Mouse (Mus musculus): ENCODE data around the gene Ghitm. TPM values are rescaled to one million over a fixed set of nuclear protein-coding genes. Genes with fewer than 3 reads are reported as not detected.
"Not testable (repeated sequence)": the region's sequence is repeated elsewhere in the genome, so short reads cannot be mapped to it uniquely, and the experiment has no call there.

Ghitm gene
- 84.9 and 89.2 TPM in 2 replicates for total RNA-seq (2015)
- total RNA-seq (2017): 85.7 and 101 TPM in 2 replicates

DNA sequence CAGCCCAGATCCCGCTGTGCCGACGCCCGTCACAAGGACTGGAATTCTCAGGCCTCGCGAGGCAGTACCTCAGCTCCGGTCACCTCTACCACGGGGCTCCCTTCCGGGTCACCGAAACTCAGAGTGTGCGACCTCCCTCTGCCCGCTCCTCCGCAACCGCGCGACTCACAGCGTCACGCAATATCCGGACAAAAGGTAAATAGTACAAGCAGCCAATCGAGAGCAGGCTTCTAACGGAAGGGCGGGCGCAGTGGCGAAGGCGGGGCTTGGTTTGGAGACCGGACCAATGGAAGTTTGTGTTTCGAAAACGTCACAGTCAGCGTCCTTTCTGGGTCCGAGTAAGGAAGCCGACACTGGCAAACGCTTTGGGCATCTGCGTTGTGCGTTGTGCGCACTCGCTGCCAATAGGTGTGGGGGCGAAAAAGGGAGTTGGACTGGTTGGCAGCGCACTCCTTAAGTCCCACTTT is at the start of gene Ghitm:
Ghitm (minus strand) TSS at position 146 of the 467 bp plus-strand sequence.
- ATAC-seq (ENCODE audit: poor library complexity, severe bottlenecking): peak; percentile 95

DNA sequence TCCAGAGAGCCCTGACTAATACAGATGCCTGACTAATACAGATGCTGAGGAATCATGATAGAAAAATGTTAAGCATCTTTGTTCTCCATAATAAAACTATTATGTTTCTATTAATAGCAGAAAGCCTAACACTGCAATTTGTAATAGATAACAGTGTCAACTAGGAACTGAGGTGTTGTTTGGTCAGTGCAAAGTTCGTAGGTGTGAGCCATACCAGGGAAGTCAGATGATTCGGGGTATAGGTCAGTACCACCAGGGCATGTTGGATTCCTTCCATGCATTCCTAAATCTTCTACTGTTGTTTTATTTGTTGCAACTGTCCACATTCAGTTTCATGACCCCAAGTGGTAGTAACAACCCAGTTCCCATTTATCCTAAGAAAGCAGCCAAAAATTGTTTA is 49.8 kb upstream of the Ghitm start:
- no peak for ATAC-seq (ENCODE audit: poor library complexity, severe bottlenecking)

DNA sequence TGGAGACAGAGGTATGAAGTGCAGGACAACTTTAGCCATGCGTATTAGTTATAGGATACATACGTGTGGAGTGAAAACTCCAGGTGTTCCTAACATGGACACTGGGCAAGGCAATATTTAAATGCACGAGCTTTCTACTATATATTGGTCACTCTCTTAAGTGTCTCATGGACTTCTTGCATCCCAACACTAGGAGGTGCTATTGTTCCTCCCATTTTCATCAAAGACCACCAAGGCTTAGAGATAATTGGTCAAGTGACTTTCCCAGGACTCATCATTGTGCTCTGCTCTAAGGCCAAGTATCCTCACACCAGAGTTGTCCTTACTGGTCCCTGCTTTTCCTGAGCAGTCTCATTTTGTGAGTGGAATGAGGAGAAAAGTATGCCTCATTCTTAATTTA is 39.4 kb upstream of the Ghitm start:
- ATAC-seq (ENCODE audit: poor library complexity, severe bottlenecking): no peak

DNA sequence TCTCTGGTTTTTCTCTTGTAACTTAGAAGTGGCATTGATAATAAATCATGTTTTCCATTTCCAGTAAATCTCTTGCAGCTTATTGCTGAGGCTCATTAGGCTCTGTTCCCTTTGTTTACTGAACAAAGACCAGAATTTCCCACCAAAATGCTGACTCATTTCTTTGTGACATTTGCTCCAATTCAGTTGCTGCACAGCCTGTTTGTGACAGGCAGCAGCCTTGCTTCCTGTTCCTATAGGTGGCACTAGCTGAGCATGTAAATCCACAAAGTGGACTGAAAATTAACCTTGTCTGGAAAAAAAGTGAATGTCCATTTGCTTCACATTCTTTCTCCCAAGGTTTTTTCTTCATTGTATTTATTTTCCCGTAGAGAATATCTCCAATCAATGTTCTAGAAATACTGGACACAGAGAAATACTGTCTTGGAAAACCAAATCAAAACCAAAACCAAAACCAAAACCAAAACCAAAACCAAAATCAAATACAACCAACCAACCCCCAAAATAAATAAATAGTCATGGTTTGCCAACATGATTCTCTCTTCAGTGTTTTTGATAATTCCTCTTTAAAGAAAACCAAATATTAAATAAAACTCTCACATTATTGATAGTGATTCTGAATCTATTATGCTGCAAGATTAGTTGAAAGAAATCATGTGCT is 30.3 kb upstream of the Ghitm start:
- no peak; the same call in 1 of the 2 replicates for ATAC-seq (ENCODE audit: poor library complexity, severe bottlenecking)

DNA sequence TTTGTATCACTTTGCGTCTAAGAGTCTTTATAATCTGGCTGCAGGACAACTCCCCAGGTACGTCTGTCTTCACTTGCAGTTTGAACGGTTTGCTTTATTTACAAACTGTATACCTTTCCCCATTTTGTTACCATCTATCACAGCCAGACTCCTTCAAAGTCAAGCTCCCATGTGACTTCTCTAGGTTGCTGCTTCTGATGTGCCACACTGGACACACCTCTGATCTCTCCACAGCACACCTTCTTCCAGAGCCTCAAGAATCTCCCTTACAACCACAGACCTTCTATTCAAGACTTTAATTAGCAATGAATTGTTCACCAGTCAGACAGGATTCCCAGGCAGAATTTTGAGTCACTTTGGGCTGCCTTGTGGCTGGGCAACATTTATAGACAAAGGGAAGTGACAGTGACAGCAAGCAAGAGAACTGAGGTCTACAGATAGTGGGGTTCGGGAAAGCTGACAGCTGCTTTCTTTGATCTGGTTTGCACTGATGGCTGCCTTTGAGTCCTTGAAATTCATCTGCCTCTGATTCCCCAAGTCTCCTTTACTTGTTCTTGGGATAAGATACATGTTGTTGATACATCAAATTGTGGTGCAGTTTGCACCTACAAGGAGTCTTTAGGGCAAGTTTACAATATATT is 29.4 kb upstream of the Ghitm start:
- no peak for ATAC-seq (ENCODE audit: poor library complexity, severe bottlenecking)

DNA sequence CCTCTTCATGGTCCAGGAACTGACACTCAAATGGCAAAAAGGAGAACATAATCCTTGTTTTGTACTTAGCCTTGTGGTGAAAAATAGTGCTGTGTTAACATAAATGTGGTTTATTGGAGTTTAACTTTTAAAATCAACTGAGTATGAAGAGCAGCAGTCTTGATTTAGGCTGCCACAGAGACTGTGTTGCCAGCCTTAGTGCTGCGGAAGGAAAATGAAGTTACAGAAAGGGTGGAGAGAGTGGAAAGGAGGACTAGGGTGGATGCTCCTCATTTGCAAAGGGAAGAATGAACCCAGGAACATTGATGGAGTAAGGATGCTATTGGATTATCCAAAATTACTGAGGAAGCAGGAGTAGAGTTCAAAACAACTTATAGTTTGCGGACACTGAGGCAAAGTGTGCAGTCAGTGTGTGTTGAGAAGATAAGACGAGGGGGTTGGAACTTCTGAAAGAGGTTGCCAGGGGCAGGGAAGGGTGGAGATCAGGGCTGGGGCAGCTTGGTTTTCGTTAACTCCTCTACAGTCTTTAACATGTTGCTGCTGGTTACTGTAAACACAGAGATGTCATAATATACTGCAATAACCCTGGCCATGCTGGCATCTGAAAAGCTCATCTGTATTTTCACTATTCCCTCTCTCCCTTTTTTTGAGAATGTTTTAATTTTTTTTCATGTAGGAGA is 28.3 kb upstream of the Ghitm start:
- no peak for ATAC-seq (ENCODE audit: poor library complexity, severe bottlenecking)

DNA sequence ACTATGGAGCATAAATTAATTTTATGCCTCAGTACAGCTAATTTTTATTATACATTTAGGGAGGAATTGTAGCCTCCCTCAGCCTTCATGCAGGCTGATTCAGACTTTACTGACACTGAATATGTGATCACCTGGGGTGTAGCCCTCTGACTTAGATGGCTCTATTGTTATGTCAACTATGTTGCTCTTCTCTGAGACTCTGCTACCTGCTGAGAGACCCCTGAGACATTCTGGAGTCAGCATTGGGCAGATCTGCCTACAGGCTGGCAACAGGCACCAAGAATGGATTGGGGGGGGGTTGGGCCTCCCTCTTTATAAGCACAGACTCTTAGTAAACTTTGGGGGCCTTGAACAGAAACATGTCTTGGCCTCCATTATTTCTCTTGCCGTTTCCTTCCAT is 19.3 kb upstream of the Ghitm start:
- ATAC-seq (ENCODE audit: poor library complexity, severe bottlenecking): no peak

DNA sequence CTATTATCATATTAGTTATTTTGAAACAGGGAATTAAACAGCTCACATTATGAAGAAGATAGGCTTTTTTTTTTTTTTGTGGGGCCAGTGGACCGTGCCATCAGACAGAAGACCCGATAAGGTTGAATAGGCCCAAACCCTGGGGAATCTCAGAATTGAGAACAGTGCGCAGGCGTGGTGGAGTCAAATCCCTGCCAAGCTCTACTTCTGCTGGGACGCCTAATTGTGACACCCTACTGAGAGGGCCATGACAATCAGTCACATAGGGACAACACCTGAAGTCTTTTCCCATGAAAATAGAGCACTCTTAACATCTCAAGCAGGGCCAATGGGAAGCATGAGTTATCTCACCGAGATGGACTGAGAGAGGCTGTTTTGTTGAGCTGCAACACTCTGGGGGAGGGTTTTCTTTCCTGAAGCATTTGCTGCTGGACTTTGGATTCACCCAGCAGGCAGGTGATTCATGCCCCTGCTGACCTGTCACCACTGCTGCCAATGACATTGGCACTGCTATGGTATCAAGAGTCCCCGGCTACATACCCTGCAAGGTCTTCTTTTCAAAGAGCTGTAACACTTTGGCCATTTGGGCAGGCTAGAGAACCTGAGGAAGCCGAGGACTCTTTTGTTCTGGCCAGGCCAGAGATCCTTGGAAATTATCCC is 4.1 kb upstream of the Ghitm start:
- ATAC-seq (ENCODE audit: poor library complexity, severe bottlenecking): no peak

DNA sequence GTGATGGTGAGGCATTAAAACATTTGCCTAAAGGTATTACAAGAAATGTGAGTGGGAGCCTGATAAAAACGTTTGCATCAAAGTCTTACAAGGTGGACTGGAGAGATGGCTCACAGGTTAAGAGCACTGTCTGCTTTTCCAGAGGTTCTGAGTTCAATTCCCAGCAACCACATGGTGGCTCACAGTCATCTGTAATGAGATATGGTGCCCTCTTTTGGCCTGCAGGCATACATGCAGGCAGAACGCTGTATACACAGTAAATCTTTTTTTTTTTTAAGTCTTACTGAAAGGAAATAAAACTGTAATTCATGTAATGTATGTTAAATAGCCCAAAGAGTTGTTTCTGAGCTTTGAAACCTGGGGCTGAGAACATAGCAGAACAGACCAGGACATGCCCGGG is 2.5 kb upstream of the Ghitm start:
- not testable (repeated sequence) for ATAC-seq (ENCODE audit: poor library complexity, severe bottlenecking)

DNA sequence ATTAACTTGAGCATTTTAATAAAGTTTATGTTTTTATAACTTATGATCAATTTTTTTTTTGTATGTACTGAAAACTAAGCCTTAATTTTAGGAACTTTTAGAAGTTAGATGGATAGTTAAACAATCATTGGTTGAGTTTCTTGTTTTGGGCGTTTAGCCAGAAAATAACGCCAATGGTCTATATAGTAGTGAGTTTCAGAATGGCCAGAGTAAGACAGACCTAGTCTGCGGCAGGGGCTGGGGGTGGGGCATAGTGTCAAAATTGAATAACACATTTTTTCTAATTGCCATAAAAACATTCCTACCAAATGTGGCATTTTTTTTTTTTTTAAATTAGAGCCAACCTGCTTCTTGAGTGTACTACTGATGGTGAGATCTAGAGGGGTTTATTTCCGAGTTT is 1.0 kb upstream of the Ghitm start:
- no peak for ATAC-seq (ENCODE audit: poor library complexity, severe bottlenecking)

DNA sequence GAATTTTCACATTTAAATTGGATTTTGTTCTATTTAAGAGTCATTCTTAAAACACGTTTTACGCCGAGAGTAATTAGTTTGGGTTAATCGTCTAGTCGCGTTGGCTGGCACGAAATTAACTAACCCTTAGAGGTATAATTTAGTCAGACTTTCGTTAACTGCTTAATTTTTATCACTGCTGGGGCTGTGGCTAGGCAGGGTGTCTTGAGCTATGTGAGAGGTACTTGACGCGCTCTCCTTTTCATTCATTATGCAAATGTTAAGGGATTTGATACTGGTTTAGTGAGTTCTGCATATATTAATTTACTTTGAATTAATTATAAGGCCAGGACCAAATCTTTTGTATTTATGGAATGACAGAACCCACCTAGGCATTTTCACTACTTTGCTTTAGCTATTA is 599 bp upstream of the Ghitm start:
- ATAC-seq (ENCODE audit: poor library complexity, severe bottlenecking): no peak

DNA sequence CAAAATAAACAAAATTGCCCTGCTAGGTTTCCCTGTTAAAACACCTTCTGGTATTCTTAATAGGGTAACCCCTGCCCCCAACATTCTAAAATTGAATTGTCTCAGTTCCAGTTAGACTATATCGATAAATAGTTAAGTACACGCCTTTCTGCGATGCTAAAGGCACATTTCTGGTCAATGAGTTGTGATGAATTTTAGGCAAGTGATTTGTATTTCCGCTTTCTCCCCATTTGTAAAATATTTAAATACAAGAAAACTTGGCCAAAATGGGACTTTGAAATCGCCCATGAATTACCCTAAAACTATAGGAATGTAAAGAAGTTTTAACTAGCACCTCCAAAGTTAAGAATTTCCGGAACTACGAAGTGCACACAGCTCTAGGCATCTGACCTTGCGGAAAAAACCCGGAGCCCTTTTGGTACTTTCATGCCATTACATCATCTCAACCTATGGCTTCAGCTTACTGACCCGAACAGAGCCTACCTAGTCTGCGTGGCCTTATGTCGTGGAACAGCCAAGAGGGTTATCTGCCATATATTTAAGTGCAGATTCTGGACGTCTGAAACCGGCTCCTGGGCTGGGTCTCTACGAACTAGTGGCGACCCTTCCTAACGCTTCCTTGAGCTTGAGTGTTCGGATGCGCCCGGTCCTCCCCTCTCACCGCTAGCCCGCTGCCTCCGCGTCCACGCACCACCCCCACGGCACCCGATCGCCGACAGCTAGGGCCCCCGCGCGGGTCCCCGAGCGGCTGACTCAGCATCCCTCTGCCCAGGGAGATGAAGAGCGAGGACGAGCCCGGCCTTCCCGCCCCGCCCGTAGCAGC is 557 bp downstream of the Ghitm start:
- ATAC-seq (ENCODE audit: poor library complexity, severe bottlenecking): peak; percentile 51

DNA sequence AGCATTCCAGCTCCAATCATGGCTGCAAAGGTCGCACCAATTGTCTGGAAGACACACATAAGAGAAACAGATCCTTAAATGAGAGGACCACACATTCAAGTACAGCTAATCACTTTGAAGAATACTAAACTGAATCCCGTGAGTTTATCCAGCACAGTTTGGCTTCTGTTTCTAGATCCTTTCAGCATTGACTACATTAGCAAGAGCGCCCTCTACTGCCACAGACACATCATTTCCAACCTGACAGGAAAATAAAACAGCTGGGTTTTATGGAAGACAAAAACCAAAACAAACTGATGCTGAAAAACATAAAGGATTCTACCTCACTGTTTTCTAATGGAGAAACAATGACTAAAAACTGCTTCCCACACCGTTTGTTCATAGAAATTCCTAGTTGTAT is 7.4 kb downstream of the Ghitm start:
- ATAC-seq (ENCODE audit: poor library complexity, severe bottlenecking): peak; percentile 74

DNA sequence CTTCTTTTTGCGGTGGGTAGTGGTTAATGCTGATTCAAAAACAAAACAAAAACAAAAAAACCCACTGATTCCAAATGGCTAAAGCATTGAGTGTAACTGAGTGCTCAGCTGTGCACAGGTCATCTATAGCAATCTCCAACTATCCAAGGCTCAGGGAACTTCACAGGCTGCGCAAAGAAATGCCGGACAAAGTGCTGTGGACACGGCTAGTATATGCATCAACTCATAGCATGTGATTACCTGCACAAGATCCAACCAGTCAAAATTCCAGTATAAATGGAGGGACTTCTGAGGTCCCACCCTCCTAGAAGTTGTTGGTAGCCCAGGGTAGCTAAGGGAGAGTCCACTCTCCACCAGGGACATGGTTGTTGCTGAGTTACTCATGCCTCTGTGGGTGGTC is 15.8 kb downstream of the Ghitm start:
- ATAC-seq (ENCODE audit: poor library complexity, severe bottlenecking): no peak

DNA sequence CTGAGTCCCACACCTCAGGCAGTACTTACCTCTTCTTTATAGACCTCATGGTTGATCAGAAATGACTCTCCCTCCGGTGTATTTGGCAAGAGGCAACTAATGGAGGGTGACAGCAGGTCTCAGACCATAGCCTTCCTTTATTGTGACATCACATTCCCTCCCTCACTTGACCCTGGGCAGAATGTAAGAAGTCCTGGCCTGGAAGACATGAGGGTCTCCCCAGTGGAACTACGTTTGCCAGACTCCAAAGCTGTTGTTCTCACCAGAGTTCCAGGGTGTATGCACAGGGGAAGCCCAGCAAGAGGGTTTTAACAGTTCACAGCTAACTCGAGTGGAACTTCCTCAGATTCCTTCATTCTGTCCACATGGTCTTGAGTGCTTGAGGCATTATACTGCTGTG is 21.1 kb downstream of the Ghitm start, which contains the start of gene 2610528A11Rik:
2610528A11Rik (minus strand) TSS at position 101 of the 400 bp plus-strand sequence.
- no peak for ATAC-seq (ENCODE audit: poor library complexity, severe bottlenecking)

DNA sequence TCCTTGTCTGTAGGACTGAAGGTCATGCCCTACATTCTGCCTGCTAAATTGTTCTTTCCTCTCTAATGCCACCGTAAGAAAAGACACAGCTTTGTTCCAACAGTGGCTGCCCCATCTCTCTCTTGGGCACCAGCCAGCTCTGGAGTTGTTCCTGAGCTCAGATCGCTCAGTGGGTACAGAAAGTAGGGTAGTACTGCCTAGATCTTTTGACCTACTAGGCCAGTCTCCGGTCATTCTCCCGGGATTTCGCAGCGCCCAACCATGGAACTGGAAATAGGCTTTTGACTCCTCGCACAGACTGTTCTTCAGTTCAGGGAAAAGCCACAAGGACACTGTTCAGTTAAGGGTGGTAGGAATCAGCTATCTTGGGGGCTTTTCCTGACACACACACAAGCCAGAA is 22.1 kb downstream of the Ghitm start:
- ATAC-seq (ENCODE audit: poor library complexity, severe bottlenecking): no peak

DNA sequence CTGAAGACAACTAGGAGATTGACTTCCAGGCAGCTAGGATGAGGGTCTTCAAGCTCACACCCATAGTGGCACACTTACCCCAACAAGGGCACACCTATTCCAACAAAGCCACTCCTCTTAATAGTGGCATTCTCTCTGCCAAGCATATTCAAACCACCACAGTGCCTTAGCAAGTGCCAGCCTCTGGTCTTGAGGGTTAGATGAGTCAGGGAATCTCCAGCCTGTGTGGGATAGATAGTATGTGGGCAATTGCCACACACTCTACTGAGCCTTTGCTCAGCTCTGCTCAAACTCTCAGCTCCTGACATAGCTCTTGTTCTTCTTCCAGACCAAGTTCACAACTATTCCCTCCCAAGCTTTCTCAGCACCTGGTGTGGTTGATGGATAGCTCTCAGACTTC is 23.7 kb downstream of the Ghitm start:
- no peak for ATAC-seq (ENCODE audit: poor library complexity, severe bottlenecking)

DNA sequence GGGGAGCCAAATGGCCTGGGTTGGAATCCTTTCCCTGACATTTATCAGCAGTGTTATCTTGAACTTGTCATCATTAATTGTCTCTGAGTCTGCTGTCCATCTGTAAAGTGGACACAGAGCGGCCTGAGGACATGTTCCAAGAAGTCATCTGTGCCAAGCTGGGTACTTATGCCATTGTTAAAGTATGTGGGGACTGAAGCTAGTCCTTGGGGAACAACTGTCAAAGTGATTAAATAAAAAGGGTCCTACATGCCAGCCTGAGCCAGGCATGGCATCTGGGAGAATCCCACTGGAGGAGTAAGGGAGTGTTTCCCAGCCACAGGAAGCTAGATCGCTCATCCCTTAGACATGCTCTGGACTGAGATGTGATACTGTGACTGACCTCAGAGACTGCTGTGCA is 24.6 kb downstream of the Ghitm start:
- ATAC-seq (ENCODE audit: poor library complexity, severe bottlenecking): no peak

DNA sequence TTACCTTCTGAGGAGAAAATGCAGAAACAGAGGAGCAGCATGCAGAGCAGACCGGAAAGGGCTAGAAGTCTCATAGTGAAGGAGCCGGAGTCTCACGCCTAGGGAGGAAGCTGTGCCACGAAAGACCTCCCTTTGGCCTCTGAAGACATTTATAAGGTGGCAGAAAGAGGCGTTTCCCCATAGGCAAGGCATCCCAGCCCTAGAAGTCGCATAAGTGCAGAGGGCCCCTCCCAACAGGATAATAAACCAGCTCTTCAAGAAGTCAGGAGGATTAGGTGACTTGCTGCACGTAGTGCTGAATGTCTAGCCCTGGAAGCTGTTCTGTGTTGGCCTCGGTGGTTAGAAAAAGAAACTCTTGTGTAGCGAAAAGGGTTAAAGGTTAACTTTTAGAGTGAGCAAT is 25.1 kb downstream of the Ghitm start:
- no peak for ATAC-seq (ENCODE audit: poor library complexity, severe bottlenecking)

DNA sequence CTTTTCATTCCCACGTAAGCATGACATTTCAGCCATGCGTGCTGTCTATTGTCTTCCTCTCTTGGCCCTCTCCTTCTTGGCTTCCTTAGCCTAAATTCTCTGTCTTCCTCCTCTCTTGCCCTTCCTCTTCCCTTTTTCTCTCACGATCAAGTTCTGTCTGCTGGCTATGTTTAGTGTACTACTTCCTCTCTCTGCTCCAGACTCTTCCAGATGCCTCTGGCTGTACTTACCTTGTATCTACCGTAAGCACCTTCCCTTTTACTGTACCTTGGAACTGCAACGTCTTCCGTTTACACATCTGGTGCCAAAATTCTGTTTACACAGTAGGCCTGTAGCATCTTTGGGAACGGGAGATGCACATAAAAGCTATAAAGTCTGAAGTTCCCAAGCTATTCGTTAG is 25.6 kb downstream of the Ghitm start:
- peak; percentile 33 for ATAC-seq (ENCODE audit: poor library complexity, severe bottlenecking)

DNA sequence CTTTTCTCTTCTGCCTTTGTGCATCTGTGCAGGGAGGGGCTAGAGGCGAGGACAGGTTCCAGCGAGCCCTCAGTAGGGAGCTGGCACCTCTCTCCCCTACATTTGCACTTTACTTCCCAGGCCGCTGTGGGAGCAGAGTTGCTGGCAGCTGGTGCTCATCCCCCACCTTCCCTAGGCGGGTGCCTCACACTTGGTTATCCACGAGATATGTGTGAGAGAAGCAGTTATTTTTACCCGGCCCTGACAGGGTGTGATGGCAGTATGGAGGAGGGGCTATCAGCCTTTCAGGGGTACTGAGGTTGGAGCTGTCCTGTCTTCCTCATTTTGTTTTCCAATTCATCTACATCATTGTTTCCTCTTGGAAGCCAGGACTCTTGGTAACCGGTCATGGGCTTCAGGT is 29.2 kb downstream of the Ghitm start:
- no peak for ATAC-seq (ENCODE audit: poor library complexity, severe bottlenecking)

Measured in megakaryocyte, adult 5-6 weeks (primary cell).